Mouse (Mus musculus) liver, embryonic 12.5 days (tissue): ENCODE measurements around the gene Sh2d3c. TPM values are rescaled to one million over a fixed set of nuclear protein-coding genes. Genes with fewer than 3 reads are reported as not detected.

Source experiments
- ATAC-seq: fragments of 200-750 bp; cut with Nextera tagmentation; 2 replicates; pipeline ENCODE4 v1.8.0; 2017; ENCODE audit warnings: moderate number of reproducible peaks, mild to moderate bottlenecking, moderate library complexity
- H3K27ac ChIP-seq: fragments of 300-500 bp; sonication (generic); 2 replicates; pipeline ENCODE4 v1.5.1; 2016; ENCODE audit warnings: mild to moderate bottlenecking
- H3K27me3 ChIP-seq: fragments of 300-500 bp; sonication (generic); replicated peaks from 2 replicates; pipeline ENCODE4 v1.6.1; 2016; ENCODE audit warnings: mild to moderate bottlenecking, moderate library complexity
- H3K36me3 ChIP-seq: fragments of 300-500 bp; sonication (generic); 2 replicates; pipeline ENCODE4 v1.6.1; 2016; ENCODE audit warnings: mild to moderate bottlenecking, moderate library complexity
- H3K4me1 ChIP-seq: fragments of 300-500 bp; sonication (generic); 2 replicates; pipeline ENCODE4 v1.6.1; 2016
- H3K4me2 ChIP-seq: fragments of 300-500 bp; sonication (generic); 2 replicates; pipeline ENCODE4 v1.6.1; 2016; ENCODE audit warnings: mild to moderate bottlenecking, moderate library complexity
- H3K4me3 ChIP-seq: fragments of 300-500 bp; sonication (generic); 2 replicates; pipeline ENCODE4 v1.5.1; 2016; ENCODE audit warnings: mild to moderate bottlenecking, moderate library complexity
- H3K9ac ChIP-seq: fragments of 300-500 bp; sonication (generic); 2 replicates; pipeline ENCODE4 v1.6.1; 2016; ENCODE audit warnings: mild to moderate bottlenecking, moderate library complexity
- H3K9me3 ChIP-seq: fragments of 300-500 bp; sonication (generic); replicated peaks from 2 replicates; pipeline ENCODE4 v1.6.1; 2016; ENCODE audit warnings: mild to moderate bottlenecking, moderate library complexity
- WGBS: fragments of 180-500 bp; shearing (Covaris S2); methylation state at CpG from one replicate; pipeline ENCODE4 v1.1.7; 2016; ENCODE audit not compliant: insufficient replicate concordance; 5-methylcytosine and 5-hydroxymethylcytosine counted together
- polyA plus RNA-seq: library from polyadenylated mRNA; unstranded; fragments of >200 nt; fragmentation: Nextera tagmentation; extraction: Ambion mirVana; gene quantifications from 2 replicates; pipeline ENCODE4 v1.2.1, GENCODE M21; 2016

Gene Sh2d3c
- polyA plus RNA-seq, 1 experiment from 2014 or later = 10.1 TPM

GRCm38 (mm10) chr2:32749082-32749481 is 28.2 kb downstream of the Sh2d3c start:
- no peaks in the 10 kb centered on the region for H3K9me3 ChIP-seq
- 0 out of 2 replicates have a peak, but pooled peaks cover 3% of the 10 kb centered on the region for H3K27me3 ChIP-seq
- no peak overlapping the region for H3K9ac ChIP-seq
- H3K4me1 ChIP-seq = no peaks in the 10 kb centered on the region
- H3K27ac ChIP-seq = no peak overlapping the region
- ATAC-seq = no peak
- WGBS = 79% methylated on average over 16 of the region's 16 CpGs
- H3K4me3 ChIP-seq = no peak overlapping the region
- H3K4me2 ChIP-seq = no peak overlapping the region
- peaks cover 38% of the 10 kb centered on the region for H3K36me3 ChIP-seq

GRCm38 (mm10) chr2:32750199-32750598 is 29.3 kb downstream of the Sh2d3c start:
- H3K27me3 ChIP-seq = 0 out of 2 replicates have a peak, but pooled peaks cover 3% of the 10 kb centered on the region
- no peak overlapping the region for H3K9ac ChIP-seq
- no peak overlapping the region for H3K27ac ChIP-seq
- no peak overlapping the region for H3K4me2 ChIP-seq
- H3K4me1 ChIP-seq = no peaks in the 10 kb centered on the region
- no peak overlapping the region for H3K4me3 ChIP-seq
- H3K9me3 ChIP-seq = no peaks in the 10 kb centered on the region
- no peak for ATAC-seq
- 63% methylated on average over 7 of the region's 7 CpGs for WGBS
- H3K36me3 ChIP-seq = peaks cover 46% of the 10 kb centered on the region

- Histone ChIP-seq H3K4me1 (no peaks in the 10 kb centered on the region), H3K9me3 (no peaks in the 10 kb centered on the region), H3K4me2 (peak overlapping the region; percentile 29), H3K27me3 (no peaks in the 10 kb centered on the region), H3K4me3 (peak overlapping the region; percentile 2; the same call in 1 of the 2 replicates), H3K36me3 (peaks cover 38% of the 10 kb centered on the region), H3K9ac (no peak overlapping the region), H3K27ac (no peak overlapping the region)
- WGBS = 61% methylated on average over 31 of the region's 31 CpGs
- ATAC-seq = peak; percentile 56
Measured at GRCm38 (mm10) chr2:32750887-32751664, 30.2 kb downstream of the Sh2d3c start.

- Histone ChIP-seq H3K4me1 (peaks cover 1% of the 10 kb centered on the region; the same call in 1 of the 2 replicates), H3K9me3 (no peaks in the 10 kb centered on the region), H3K27me3 (no peaks in the 10 kb centered on the region), H3K4me2 (peak overlapping the region; percentile 29), H3K4me3 (peak overlapping the region; percentile 2; the same call in 1 of the 2 replicates), H3K9ac (no peak overlapping the region), H3K27ac (no peak overlapping the region), H3K36me3 (peaks cover 34% of the 10 kb centered on the region)
- no peak for ATAC-seq
- WGBS = 69% methylated on average over 9 of the region's 10 CpGs
Measured at GRCm38 (mm10) chr2:32751665-32752033, 30.8 kb downstream of the Sh2d3c start.

- no peaks in the 10 kb centered on the region for H3K9me3 ChIP-seq
- no peak overlapping the region for H3K9ac ChIP-seq
- no peaks in the 10 kb centered on the region for H3K27me3 ChIP-seq
- H3K36me3 ChIP-seq = peaks cover 31% of the 10 kb centered on the region
- no peak for ATAC-seq
- H3K4me2 ChIP-seq = no peak overlapping the region
- H3K4me3 ChIP-seq = no peak overlapping the region
- peaks cover 4% of the 10 kb centered on the region; the same call in 1 of the 2 replicates for H3K4me1 ChIP-seq
- 65% methylated on average over 10 of the region's 10 CpGs for WGBS
- no peak overlapping the region for H3K27ac ChIP-seq
Measured at GRCm38 (mm10) chr2:32752181-32752580, 31.3 kb downstream of the Sh2d3c start.

- Histone ChIP-seq H3K9ac (no peak overlapping the region), H3K9me3 (no peaks in the 10 kb centered on the region), H3K27ac (no peak overlapping the region), H3K4me3 (no peak overlapping the region; the same call in 1 of the 2 replicates), H3K36me3 (peaks cover 44% of the 10 kb centered on the region), H3K27me3 (no peaks in the 10 kb centered on the region), H3K4me1 (peaks cover 19% of the 10 kb centered on the region), H3K4me2 (peak overlapping the region; percentile 99)
- ATAC-seq = no peak; the same call in 1 of the 2 replicates
- WGBS = 37% methylated on average over 6 of the region's 6 CpGs
Measured at GRCm38 (mm10) chr2:32756674-32757055, 35.8 kb downstream of the Sh2d3c start.

- Histone ChIP-seq H3K27ac (peak within 1 kb of the TSS; percentile 85), H3K9me3 (no peaks in the 10 kb centered on the region), H3K9ac (peak within 1 kb of the TSS; percentile 91), H3K27me3 (no peaks in the 10 kb centered on the region), H3K36me3 (peaks cover 49% of the 10 kb centered on the region), H3K4me2 (peak within 1 kb of the TSS; percentile 99), H3K4me1 (peaks cover 19% of the 10 kb centered on the region), H3K4me3 (peak within 1 kb of the TSS; percentile 79)
- WGBS = under 1% methylated on average over 66 of the region's 66 CpGs
- ATAC-seq = peak; percentile 91
Measured at GRCm38 (mm10) chr2:32757056-32757845, 36.4 kb downstream of the Sh2d3c start, which contains the start of gene Tor2a. TSS of gene Tor2a (plus strand) at chr2:32757234.

- Histone ChIP-seq H3K36me3 (peaks cover 49% of the 10 kb centered on the region), H3K4me3 (no peak overlapping the region), H3K9me3 (no peaks in the 10 kb centered on the region), H3K4me1 (peaks cover 19% of the 10 kb centered on the region), H3K27ac (no peak overlapping the region), H3K4me2 (no peak overlapping the region), H3K27me3 (no peaks in the 10 kb centered on the region), H3K9ac (peak overlapping the region; percentile 12; the same call in 1 of the 2 replicates)
- 77% methylated on average over 8 of the region's 8 CpGs for WGBS
- no peak for ATAC-seq
Measured at GRCm38 (mm10) chr2:32758503-32758902, 37.6 kb downstream of the Sh2d3c start.

- no peaks in the 10 kb centered on the region for H3K9me3 ChIP-seq
- no peak for ATAC-seq
- WGBS = 65% methylated on average over 2 of the region's 2 CpGs
- H3K4me2 ChIP-seq = no peak overlapping the region
- peaks cover 49% of the 10 kb centered on the region for H3K36me3 ChIP-seq
- no peak overlapping the region for H3K4me3 ChIP-seq
- H3K27me3 ChIP-seq = no peaks in the 10 kb centered on the region
- H3K27ac ChIP-seq = no peak overlapping the region
- H3K9ac ChIP-seq = no peak overlapping the region
- peaks cover 19% of the 10 kb centered on the region for H3K4me1 ChIP-seq
Measured at GRCm38 (mm10) chr2:32759001-32759400, 38.1 kb downstream of the Sh2d3c start.

GRCm38 (mm10) chr2:32761361-32761760 is 40.5 kb downstream of the Sh2d3c start:
- ATAC-seq = no peak
- H3K4me3 ChIP-seq = no peak overlapping the region
- H3K9ac ChIP-seq = no peak overlapping the region
- no peak overlapping the region for H3K4me2 ChIP-seq
- no peaks in the 10 kb centered on the region for H3K27me3 ChIP-seq
- 84% methylated on average over 14 of the region's 14 CpGs for WGBS
- peaks cover 42% of the 10 kb centered on the region for H3K36me3 ChIP-seq
- no peak overlapping the region for H3K27ac ChIP-seq
- no peaks in the 10 kb centered on the region for H3K9me3 ChIP-seq
- H3K4me1 ChIP-seq = peaks cover 19% of the 10 kb centered on the region

GRCm38 (mm10) chr2:32761859-32762258 is 41.0 kb downstream of the Sh2d3c start:
- Histone ChIP-seq H3K9ac (no peak overlapping the region), H3K27ac (no peak overlapping the region), H3K36me3 (peaks cover 42% of the 10 kb centered on the region), H3K4me1 (peaks cover 20% of the 10 kb centered on the region), H3K4me3 (no peak overlapping the region), H3K27me3 (no peaks in the 10 kb centered on the region), H3K9me3 (no peaks in the 10 kb centered on the region), H3K4me2 (no peak overlapping the region)
- 92% methylated on average over 4 of the region's 4 CpGs for WGBS
- no peak for ATAC-seq

GRCm38 (mm10) chr2:32763353-32763752 is 42.5 kb downstream of the Sh2d3c start:
- Histone ChIP-seq H3K4me3 (no peak overlapping the region), H3K27me3 (no peaks in the 10 kb centered on the region), H3K36me3 (peaks cover 42% of the 10 kb centered on the region), H3K27ac (no peak overlapping the region), H3K4me2 (no peak overlapping the region), H3K9me3 (no peaks in the 10 kb centered on the region), H3K9ac (no peak overlapping the region), H3K4me1 (peaks cover 23% of the 10 kb centered on the region)
- 59% methylated on average over 3 of the region's 3 CpGs for WGBS
- no peak for ATAC-seq
